Mouse (Mus musculus) adrenal gland, postnatal 14 days (tissue): ENCODE data around the gene Pcdh9. TPM values are rescaled to one million over a fixed set of nuclear protein-coding genes. Genes with fewer than 3 reads are reported as not detected.

Experiments used
- DNase-seq: peaks from one replicate; pipeline ENCODE4 v3.0.0; 2021; ENCODE audit warnings: mixed read lengths
- total RNA-seq: library from RNA; stranded (reverse); gene quantifications from 2 replicates; pipeline ENCODE4 v1.2.3, GENCODE M21; 2021

Pcdh9 gene
- total RNA-seq, 1 experiment from 2014 or later, result 2.6 TPM

DNA sequence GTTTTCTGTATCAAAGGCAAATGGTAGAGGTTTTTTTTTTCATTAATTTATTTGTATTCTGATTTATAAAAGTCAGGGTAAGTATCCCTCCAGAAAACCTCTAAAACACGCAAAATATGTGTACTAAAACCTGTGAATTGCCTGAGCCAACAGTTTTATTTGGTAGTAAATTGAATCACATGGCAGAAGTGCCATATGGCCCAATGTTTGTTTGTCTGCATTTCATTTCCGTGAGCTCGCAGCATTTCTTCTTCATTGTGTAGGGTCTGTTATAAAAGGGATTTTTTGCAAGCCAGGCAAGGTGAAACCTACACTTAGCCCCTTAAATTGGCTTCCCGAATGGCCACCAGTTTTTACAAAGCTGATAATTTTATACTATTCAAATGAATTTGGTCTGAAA is 104.2 kb downstream of the Pcdh9 start:
- DNase-seq, result no peak

DNA sequence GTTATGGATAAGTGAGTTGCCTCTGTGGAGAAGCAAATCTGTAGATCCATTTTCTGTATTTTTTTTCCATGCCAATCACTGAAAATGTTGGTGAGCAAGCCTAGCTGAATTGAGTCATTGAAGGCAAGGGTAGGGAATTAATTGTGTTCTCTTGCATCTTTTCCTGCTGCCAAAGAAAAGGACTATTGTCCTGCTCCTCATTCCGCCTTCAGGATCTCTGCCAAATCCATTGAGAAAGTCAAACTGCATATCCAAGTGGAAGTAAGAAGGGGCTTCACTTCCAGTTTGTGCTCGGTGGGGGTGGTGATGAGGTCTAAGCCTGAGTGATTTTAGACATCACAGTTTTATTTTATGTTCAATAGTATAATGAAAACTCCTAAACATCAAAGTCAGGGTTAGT is 105.4 kb downstream of the Pcdh9 start:
- no peak for DNase-seq

DNA sequence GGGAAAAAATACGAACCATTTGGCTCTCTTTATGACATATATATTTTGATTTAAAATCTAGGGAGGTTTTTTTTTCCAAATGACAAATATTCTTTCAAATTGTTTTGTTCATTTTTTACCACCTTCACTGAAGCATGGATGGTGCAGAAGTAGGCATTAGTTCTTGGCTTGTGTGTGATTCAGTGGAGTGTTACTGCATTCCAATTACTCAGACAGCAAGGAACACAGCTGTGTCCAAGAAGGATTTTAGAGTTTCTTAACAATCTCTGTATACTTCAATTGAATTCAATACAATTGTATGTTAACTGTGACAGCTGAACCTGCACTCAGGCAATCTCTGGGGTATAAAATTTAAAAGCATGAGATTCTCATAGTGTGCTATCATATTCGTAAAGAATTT is 127.6 kb downstream of the Pcdh9 start:
- DNase-seq, result no peak

DNA sequence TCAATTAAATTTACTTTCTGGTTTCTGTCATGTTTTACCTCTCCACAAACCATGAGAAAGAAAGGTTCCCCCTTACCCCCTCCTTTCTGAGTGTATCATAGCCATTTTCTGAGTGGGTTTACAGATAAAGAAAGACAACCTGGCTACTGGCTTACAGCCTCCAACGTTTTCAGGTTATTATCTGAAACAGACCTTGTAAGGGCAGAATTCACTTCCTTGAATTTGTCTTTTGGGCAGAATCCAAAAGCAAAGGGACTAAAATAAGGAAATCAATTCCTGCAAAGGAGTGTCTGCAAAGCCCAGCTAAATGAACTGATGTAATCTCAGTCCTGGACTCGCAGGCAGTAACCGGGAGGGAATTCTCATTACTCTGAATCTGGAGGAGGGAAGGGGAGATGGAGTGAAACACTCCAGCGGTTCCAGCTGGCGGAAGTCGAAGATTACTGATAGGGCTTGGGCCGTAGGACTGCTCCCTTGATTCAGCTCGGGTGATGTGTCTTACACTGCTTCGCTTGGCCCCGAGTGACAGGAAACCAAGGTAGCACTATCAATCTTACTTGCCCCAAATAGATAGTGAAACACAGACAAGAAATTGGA is 156.3 kb downstream of the Pcdh9 start:
- DNase-seq, result peak; percentile 4

DNA sequence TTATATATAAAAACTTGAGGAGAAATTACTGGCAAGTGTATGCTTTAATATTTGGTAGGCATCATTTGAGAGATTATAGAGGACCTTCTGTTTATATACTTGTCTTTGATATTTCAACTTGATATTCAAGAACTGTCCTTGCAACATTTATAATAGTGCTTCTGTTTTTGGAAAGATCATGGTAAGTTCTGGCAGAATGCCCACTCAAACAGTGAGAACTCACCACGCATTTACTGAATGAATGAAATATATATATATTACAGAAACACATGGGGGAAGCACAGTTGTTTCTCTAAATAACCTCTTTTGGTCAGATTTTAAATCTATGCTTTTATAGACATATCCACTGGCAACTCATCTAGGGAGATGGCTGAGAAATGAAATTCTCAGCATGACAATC is 164.7 kb downstream of the Pcdh9 start:
- no peak for DNase-seq

DNA sequence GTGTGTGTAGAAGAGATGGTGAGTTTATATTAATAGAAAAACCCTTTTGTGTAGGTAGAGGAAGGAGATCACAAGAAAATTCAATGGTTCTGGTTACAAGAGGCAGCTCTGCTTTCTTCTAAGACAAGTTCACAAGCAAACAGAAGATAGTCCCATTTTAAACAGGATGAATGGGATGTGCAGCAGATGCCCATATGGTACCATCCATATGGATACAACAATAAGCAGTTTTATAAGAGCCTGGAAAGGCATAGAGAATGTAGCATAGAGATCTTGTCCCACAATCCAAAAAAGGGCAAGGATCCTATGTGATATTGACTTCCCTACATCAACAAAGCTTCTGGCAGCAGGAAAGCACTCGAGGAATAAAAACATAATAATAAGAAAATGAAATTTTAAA is 171.3 kb downstream of the Pcdh9 start:
- no peak for DNase-seq

DNA sequence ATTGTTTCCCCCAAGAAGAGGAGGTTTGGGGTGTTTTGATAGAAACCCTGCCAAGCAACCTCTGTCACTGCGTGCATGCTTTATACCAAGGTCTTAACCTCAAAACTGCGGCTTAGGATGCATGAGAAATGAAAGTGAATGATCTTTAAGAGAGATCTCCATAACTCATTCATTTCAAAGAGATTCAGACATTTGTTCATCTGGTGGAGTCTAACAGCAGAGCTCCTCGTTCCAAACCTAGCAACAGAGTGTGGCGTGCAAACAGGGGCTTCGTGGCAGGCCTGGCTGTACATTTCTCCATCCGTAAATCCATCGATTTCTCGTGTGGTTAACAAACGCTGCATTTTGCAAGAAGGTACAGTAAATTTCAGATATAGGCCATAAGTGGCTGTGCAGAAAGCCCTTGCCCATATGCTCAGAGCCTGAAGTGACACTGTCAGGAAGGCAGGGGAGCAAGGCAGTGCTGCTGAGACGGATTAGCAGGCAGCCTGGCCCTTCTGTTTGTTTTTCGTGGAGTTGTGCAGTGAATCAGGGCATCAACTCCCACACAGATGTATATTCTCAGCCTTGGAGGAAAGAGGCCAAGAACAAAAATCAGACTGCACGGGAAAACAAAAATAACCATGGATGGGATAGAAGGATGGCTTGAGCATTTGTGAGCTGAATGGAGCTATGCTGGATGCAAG is 177.1 kb downstream of the Pcdh9 start:
- no peak for DNase-seq

DNA sequence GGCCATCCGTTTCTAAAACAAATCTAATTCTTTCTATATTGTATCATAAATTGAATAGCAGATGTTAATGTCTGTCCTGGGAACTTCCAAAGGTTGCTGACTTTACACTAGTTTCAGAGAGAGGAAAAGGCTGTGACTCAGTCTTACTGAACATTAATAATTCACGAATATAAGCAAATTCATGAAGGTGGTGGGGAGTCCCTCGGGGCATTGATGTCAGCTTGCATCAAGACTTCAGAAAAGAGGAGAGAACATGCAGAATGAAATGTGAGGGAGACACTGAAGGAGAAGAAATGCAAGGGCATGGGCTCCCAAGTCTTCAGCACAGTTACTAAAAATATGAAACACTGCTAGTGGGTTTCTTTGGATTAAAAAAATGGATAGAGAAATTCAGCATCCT is 181.8 kb downstream of the Pcdh9 start:
- DNase-seq, result no peak

DNA sequence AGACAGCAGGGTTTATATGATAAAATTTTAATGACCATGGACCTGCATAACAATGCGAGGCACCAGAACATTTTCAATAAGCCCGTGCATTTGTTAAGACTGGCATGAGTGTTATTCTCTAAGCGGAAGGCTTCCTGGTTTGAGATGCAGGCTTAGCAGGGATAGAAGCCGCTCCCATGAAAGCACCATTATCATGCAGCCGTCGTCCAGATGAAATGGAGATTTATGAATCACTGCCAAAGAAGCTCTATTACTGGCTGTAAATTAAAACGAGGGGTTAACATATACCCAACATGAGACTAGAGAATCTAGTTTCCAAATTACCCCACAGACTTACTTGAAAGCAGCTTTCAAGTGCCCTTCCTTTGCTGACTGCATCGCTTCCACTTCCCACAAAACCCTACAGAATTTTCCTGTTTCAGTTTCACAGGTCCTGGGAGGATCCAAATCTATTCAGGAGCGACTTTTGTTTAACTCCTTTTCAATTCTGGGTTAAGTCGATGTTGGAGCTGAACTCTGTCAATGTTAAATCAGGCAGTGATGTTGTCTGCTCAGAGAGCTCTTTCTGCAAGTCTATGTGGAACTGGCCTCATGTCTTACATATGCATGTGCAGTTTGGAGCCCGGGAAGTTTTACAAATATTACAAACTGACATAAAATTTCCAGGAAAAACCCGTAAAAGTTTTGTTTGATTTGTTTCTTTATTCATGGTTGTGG is 188.9 kb downstream of the Pcdh9 start:
- no peak for DNase-seq

DNA sequence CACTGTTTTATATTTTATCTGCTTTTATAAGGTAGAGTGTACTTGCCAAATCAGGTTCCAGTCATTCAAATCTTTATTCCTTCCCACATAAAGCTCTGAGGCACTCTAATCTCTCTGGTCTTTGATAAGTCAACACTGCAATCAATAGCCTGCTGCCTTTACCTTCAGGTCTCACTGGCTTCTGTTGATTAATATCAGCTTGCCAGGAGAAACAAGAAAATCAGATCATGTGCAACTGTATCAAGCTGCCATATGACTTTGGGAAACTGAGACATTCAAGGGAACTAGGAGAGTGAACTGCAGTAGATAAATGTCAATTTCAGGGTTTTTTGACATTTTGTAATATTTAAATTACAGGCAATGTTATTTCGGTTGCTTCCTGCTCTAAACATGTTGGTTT is 189.6 kb downstream of the Pcdh9 start:
- no peak for DNase-seq

DNA sequence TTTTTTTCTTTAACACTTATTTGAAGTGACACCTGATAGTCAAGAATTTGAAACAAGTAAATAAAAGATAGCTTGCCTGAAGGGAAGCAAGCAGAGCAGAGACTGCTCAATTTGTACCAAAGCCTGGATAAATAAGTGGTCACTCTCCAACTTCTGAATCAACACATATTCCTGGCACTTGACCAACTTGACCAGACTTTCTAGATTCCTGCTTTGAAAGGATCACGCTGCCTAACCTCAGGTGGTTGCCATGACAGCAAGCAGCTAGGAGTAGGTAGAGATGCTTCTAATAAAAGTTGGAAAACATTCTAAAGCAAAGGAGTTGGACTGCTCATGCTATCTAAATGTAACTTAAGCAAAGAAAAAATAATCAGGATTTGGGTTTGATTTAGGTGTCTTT is 205.8 kb downstream of the Pcdh9 start:
- no peak for DNase-seq

DNA sequence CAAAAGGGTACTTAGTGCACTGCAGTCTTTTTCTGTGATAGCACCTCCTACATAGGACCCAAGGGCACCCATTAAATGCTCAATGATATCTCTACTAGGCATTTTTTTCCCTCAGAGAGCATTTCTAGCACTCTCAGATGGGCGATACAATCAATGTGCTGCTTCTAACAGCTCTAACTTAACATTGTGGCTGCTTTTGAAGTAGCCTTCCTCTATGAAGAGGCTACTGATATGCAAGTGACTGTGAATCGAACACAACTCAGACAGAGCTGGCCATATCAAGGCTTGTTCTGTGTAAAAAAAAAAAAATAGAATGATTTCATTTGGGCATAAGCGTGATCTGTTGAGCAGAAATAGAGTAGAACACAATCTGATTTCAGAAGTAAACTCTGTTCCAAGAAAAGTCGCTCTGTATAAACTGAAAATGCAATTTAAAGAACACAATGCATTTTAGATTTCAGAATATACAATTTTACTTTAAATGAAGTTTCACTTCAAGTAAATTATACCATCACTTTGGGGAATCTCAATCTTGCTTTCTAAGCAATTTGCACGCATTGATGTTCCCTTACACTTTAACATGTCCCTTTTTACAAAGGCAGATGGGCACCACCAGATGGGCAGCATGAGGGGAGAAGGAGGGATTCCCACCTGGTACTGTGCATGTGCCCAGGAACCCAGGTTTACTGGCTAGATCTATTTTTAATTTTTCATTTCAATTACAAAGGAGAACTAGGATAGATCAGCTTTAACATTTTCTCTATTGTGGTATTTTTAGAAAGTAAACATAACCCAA is 215.0 kb downstream of the Pcdh9 start:
- no peak for DNase-seq

DNA sequence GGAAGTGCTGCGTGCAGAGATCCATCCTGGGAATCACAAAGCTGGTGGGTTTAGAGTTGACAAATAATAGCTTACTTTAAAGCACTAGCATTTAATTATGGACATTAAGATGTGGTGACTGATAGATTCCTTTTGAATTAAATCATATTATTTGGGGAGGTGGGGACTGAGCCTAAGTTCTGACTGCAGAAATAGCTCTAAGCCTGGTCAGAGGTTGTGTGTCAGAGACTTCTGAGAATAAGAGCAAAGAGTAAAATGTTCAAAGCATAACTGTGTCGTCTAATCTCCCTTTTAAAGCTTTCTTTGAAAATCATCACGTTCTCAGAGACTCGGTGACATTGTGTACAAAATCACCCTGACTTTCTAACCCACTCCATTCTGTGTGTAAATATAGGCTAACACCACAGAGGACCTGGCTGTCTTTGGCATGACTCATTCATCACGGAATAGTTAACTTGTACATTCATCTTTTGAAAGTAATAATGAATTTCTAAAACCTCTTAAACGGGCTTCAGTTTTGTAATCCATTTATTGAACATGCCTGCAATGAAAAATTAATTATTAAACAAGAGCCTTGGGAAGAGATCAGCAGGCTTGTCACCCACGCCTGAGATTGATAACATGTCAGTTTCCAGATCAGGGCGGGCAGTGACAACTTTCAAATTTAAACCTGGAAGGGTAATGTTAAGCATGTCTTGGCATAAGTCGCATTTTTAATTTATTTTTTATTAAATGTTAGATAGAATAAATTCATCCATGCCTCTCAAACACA is 236.3 kb downstream of the Pcdh9 start:
- no peak for DNase-seq

DNA sequence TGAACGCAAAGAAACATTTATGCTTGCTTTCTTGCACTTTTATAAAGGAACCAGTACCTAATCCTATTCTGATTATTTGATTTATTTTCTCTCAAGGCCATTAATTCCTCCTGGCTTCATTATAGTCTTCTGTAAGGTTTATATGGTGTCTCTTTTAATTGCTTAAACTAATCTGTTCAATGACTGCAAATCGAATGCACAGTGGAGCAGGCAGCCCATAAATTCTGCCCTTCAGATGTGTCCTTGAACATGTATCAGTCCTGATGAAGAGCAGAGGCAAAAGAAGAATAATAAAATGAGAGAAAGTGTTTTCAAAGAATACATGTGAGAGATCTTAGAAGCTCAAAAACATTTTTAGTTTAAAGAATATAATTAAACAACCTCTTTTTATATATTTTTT is 263.2 kb downstream of the Pcdh9 start:
- DNase-seq, result no peak

DNA sequence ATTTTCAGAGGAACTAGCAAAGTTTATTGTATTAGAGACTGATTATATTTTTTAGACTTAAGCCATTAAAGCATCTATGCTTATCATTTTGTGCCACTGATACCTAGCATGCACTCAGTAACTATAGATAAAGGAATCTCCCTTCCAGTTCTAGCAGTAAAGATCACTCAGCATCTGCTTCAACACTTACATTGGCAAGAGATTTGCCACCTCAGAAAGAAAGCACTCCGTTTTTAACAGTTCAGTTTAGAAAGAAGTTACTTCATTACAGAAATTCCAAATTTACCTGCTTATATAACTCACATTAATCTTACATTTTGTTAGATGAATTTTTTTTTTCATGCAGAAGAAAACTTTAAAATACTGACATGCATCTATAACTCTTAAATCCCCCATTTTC is 266.3 kb downstream of the Pcdh9 start:
- DNase-seq, result no peak

DNA sequence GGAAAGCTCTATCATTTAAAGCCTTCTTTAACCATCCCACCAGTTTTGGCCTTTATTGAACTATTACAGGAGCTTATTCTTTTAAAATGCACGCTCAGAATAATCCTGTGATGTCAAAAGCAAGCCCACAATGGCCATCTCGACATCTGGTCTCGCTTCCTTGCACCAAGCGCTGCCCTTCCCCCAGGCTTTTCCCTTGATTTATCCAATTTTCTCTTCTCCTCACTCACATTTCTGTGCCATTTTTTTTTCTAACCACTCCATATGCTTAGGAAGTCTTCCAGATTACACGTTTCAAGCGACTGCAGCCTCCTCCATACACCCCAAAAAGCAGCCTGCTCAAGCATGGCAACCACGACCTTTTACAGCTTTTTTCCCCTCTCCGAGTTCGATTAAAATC is 269.3 kb downstream of the Pcdh9 start:
- no peak for DNase-seq

DNA sequence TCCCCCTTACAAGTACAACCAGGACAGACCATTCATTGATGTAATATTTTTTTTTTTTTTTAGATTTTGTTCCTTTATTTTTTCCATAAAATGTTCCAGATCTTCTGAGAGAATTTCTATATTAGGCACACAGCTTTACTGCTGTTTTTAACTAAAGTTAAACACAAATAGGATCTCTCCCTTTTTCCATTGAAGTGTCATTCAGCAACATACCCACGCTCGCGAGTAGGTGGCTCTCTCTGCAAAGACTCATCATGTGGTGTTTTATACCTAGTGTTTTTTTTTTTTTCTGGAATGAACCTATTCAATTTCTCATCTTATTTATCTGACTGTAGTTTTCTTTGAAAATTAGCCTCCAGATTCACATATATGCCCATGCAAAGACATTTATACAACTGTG is 282.9 kb downstream of the Pcdh9 start:
- no peak for DNase-seq

DNA sequence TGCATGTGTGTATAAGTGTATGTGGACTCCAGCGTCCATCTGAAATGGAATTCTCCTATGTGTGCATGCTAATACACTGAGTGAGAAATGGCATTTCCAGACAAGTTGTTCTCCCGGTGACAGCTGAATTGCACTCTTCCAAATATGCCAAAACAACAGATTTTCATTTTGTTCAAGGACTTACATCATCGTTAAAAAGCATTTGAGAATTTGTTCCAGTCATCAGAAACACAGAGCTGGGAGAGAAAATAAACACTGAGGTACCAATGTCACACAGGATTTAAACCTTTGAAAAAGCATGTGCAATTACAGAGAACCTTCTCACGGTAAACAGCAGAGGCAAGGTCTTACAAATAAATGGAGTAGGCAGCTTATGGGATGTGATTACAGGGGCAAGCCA is 290.5 kb downstream of the Pcdh9 start:
- DNase-seq, result no peak

DNA sequence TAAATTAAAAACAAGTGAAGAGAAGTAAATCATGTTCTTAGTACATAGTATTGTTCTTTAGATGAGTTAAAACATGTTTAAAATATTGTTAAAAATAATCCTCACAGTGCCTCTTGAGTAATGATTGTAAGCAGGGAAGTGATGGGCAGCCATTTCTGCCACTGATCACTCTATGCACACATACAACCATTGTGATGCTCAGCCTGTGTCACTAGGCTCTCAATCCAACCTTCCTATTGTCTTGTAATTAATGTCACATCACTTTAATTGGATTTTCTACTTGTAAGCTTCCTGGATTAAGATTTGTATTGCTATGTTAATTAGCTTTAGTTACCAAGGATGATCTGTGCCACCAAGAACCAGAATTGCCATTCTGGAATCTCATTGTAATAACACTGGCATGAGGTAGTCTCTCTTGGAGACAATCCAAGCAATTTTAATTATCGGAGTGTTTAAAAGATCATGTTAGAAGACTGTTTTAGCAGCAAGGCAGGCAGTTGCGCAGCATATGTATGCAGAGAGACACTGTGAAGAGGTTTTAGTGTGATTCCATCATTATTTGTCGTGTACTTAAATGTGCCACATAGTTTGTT is 305.0 kb downstream of the Pcdh9 start:
- DNase-seq, result no peak

DNA sequence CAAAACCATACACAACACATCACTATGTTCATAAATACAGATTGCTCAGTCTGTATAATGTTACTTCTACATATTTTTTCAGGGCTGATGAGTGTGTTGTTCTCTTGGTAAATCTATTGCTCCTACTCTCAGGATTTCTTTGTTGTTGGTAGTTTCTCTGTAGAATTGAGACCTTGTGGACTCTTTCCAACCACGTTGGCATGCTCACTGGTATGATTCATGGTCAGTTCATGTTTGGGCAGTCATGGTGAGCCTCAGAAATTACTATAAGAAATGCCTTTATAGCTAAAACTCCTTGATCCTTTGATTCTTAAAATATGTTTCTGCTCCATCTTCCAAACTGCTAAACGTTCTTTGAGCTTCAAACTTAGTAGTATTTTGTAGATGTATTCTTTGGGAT is 326.1 kb downstream of the Pcdh9 start:
- peak; percentile 32 for DNase-seq

DNA sequence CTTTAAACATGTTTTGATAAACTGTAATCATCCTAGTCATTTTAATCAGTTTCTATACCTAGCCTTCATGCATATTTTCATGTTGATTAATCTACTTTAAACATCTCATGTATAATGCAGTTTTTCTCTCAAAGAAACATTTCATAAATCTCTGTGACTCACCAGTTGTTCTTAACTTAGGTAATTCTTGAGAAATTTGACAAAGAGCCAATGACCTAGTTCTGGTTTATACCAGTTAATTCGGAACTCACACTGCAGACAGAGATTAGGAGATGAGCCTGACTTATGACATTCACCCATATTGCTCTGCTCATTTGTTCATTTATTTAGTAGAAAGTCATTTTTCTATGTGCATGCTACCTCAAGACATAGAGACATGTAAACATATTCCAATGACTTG is 328.9 kb downstream of the Pcdh9 start:
- no peak for DNase-seq

DNA sequence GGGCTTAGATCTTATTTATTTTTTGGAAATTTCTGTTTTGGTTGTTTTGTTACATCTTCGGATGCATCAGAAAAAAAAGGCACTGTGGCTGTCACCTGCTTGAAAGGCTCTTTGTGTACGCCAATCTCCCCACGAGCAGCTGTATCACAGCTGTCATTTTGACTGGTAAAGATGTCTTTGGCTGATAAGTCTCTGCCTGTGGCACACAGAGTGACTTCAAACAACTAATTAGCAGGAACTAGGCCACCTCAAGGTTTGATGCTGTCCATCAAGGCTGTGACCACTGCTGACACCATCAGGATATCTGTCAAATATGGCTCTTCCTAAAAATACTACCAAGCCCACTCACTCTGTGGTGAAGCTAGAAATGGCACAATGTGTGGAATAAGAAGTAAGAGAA is 336.7 kb downstream of the Pcdh9 start:
- no peak for DNase-seq
